Mouse (Mus musculus) urinary bladder, postnatal 10 days (tissue): ENCODE data around the gene Cdk5r2.

Experiments
- DNase-seq: peaks from one replicate; pipeline ENCODE4 v3.0.0; 2022; ENCODE audit warnings: low spot score

Gene Cdk5r2

GRCm38 (mm10) chr1:74851001-74851775 lies 3.5 kb upstream of the Cdk5r2 start:
- no peak for DNase-seq

GRCm38 (mm10) chr1:74855156-74855555 lies 422 bp downstream of the Cdk5r2 start:
- no peak for DNase-seq

DNA sequence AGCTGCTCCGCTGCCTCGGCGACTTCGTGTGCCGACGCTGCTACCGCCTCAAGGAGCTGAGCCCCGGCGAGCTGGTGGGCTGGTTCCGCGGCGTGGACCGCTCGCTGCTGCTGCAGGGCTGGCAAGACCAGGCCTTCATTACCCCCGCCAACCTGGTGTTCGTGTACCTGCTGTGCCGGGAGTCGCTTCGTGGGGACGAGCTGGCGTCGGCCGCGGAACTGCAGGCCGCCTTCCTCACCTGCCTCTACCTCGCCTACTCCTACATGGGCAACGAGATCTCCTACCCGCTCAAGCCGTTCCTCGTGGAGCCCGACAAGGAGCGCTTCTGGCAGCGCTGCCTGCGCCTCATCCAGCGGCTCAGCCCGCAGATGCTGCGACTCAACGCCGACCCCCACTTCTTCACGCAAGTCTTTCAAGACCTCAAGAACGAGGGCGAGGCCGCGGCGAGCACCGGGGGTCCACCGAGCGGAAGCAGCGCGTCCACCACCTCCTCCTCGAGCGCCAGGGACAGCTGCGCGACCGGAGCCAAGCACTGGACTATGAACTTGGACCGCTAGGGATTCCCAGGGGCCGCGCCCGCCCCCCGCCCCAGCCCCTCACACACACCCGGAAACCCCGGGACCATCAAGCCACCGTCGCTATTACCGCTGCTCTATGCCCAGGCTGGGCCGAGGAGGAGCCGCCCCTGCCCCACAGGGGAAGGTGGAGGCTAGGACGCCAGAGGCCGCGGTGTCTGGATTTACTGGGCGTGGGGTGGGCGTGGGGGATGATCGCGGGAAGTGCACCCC lies 1.1 kb downstream of the Cdk5r2 start:
- DNase-seq: no peak

DNA sequence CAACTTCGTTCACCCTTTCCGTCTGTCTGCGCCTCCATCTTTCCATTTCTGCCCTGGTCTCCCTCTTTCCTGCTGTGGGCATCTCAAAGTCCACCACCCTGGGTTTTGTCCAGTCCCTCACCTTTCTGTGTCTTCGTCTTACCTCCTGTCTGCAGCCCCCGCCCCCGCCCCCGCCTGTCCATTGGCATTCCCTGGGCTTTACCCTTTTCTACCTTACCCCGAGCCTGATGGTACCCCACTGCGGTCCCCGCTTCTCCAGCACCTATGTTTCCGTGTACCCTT lies 1.6 kb downstream of the Cdk5r2 start:
- DNase-seq: no peak

DNA sequence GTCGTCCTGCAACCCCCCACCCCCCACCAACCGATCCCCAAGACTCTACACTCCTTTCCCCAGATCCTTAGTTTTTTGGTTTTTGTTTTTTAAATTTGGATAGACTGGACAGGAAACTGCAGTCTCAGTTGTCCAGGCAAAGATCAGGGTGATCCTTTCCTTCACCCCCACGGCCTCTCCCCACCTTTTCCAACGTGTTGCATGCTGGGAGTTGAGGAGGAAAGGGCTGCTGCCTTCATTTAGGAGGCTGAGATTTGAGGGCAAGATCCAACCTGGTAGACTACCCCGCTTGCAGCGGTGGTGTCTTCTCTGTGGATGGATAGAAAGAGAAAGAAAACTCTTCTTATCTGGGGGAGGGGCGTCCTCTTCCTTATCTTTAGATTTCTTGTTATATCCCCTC lies 2.1 kb downstream of the Cdk5r2 start:
- DNase-seq: no peak

DNA sequence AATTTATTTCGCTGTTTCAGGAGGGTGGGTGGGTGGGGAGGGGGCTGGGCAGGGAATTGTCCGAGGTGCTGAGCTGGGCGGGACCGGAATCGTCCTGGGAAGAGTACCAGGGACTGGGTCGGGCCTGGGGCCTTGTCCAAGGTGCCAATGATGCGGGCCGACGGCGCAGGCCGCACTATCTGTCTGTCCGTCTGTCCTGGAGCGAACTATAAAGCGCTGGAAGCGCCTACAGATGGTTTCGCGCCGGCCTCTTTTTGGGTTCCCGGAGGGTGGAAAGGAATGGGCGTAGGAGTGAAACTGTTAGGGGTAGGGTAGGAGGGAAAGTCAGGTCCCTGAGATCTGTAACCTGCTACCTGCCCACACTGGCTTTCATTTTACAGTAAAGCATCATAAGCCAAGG lies 2.5 kb downstream of the Cdk5r2 start:
- no peak for DNase-seq

DNA sequence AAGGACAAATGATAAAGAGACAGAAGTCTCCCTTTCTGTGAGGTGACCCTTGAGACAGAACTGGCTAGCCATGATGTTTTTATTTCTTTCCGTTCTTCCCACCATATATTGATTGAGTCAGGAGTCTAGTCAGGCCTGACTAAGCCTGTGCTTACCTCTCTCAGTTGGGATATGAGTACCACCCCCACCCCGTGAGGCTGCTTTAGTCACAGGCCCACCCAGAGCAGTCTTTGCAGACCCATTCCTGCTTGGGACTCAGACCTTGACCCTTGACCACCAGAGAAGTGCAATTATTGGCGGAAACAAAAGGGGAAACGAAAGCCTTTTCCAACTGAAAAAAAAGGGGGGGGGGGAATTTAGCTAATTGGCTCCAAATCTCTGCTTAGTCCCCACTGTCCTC lies 2.9 kb downstream of the Cdk5r2 start:
- DNase-seq: no peak

GRCm38 (mm10) chr1:74858171-74858719 lies 3.5 kb downstream of the Cdk5r2 start:
- no peak for DNase-seq

- DNase-seq: no peak
Observed at GRCm38 (mm10) chr1:74858805-74859204, 4.1 kb downstream of the Cdk5r2 start.

DNA sequence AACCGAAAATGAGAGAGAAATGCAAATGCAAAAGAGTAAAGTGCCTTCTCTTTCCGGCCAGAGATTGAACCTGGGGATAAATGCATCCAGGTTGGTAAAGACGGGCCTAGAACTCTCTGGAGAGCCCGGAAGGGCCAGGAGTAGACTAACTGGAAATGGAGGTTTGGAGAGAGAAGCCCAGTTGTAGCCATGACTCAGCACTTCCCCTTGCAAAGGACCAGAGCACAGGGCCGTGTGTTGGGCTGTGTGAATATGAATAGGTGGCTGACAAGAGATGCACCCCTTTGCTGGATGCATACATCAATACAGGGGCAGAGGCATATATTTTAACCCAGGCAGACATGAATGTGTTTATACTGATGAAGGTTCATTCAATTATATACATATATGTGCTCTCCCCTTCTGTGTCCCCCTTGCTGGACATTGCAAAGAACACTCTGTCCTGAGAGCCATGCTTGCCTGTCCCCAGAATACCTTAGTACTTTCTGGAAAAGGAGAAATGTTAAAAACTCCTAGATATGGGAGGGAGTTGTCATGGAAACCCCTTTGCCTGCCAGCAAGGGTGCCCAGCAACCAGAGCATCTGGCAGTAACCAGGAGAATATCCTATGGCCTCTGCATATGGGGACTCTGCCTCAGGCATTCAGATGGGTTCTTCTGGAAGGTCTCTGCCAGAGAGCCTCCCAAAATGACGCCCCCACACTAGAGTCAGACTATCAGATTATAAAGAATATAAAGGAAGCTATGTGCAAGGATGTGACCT lies 4.7 kb downstream of the Cdk5r2 start:
- DNase-seq: no peak

- no peak for DNase-seq
Observed at GRCm38 (mm10) chr1:74861783-74862182, 7.0 kb downstream of the Cdk5r2 start.

DNA sequence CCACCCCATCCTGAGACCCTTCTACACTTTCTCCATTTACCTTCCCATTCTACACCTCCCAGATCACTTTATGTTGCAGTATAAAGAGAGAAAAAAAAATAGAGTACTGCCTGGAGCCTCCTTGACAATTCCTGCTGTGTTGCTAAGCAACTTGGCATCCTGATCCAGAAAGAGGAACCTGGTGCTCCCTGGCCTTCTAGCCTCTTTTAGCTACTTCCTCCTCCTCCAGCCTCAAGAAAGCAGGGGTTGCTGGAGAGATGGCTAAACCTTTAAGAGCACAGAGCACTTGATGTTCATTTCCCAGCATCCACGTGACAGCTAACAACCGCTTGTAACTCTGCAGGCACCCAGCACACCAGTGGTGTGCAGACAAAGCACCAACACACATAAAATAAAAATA lies 17.5 kb downstream of the Cdk5r2 start:
- no peak for DNase-seq

DNA sequence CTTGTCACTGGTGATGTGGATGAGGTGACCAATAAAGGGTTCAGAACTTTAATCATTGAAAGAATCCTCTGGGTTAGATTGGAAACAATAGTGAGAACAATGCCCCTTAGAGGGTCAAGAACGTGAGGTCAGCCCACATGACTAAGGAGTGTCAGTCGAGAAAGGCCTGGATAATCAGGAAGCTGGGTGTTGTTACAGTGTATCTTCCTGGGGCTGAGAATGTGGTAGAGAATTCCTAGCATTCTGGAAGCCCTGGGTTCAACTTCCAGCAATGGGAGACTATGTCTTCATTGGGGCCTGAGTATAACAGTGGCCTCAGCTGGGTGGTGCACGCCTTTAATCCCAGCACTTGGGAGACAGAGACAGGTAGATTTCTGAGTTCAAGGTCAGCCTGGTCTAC lies 22.5 kb downstream of the Cdk5r2 start:
- DNase-seq: no peak

DNA sequence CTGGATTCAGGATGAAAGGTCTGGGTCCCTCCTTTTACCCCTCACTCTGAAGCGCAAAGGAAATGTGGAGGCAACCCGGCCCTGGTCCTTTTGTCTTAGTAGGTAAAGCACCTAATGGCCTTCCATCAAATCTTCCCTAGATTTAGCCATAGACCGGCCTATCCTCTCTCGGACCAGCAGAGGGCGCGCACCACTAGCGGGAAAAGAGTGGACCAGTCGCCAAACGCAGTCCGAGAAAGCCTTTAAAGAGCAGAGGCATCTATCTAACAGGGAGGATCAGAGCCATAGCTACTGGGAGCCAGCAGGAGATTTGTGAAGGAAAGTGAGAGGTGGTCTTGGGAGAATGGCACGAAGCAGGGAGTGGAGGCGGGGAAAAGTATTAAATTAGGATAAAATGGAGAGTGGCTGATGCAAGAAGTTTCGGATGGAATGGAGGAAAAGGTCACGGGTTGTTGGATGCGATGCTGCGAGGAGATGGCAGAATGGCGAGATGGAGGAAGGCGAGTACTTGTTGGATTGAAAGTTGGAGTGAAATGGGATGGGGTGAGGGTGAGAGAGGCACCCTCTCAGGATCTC lies 26.1 kb downstream of the Cdk5r2 start:
- no peak for DNase-seq

DNA sequence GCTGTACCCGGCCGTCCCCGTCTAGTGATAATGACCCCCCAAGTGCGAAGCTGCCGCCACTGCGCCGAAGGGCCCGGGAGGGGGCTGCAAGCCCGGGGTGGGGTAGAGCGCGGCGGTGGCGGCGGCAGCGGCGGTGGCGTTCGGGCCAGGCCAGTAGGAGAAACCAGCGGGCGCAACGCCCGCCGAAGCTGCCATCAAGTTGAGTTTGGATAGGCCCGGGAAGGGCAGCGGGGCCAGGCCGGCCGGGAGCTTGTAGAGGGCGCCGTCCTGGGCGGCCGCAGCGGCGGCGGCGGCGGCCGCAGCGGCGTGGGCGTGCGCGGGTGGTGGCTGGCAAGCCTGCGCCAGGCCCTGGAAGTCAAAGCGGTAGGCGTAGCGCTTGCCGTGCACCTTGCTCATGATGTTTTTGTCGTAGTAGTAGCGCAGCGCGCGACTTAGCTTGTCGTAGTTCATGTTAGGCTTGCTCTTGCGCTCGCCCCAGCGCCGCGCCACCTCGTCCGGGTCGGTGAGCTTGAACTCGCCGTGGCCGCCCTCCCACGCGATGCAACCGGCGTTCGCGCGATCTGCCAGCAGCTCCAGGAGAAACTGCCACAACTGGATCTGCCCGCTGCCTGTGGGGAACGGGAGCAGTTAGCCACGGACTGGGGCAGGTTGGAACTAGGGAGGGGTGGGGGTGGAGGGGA lies 27.5 kb downstream of the Cdk5r2 start:
- DNase-seq: no peak

GRCm38 (mm10) chr1:74882828-74883227 lies 28.1 kb downstream of the Cdk5r2 start:
- no peak for DNase-seq

DNA sequence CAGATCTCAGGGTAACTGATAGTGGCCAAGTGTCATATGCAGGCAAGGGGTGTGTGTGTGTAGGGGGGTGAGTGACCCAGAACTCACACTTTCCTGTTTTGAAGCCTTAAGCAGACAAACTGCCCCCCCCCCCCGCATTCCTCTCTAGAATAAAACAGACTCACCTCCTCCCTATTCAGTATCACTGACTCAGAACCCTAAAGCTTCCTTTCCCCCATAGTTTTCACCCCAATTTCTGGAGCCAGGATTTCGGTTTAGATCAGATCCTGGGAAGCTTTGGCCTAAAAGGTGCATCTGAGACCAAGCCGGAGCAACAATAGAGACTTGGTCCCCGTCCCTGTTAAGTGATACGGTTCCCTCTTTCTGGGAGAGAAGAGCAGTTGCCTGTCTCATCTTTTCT lies 28.7 kb downstream of the Cdk5r2 start:
- no peak for DNase-seq

DNA sequence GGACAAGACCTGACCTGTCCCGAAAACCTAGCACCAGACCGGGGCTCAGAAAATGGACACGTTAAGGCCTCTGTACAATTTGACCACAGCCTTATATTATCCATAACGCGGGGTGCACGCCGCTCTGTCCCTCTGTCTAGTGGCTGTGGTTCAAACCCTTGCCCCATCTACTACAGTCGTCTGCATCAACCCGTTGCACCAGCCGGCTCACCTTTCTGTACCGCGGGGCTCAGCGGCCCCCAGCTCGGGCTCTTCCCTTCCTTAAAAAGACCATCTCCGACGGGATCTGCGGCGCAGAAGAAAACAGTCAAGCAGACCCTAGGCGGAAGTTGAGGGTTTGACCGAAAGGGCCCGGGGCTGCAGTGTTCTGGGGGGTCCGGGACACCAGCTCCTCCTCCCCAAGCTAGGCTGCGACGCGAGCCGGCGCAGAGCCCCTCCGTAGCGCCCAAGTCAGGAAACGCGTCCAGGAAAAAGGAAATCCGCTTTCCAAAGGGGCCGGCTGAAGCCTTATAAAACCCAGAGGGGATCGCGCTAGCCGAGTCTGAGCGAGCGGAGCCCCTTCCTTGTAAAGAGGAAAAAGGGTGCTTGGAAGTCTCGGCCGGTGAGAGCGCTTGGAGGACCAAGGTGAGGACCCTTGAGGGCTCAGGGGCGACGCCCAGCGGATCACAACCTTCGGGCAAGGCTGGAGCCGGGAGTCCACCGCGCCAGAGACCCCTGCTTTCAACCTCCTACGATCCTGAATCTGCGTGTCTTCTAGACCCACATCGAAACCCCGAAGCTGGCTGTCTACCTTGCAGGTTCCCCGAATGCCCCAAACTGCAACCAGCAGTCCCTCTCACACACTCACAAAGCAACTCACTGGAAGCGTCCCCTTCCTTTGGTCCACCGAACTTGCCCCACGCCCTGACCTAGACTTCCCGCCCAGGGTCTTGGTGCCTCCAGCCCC lies 29.7 kb downstream of the Cdk5r2 start:
- DNase-seq: no peak

DNA sequence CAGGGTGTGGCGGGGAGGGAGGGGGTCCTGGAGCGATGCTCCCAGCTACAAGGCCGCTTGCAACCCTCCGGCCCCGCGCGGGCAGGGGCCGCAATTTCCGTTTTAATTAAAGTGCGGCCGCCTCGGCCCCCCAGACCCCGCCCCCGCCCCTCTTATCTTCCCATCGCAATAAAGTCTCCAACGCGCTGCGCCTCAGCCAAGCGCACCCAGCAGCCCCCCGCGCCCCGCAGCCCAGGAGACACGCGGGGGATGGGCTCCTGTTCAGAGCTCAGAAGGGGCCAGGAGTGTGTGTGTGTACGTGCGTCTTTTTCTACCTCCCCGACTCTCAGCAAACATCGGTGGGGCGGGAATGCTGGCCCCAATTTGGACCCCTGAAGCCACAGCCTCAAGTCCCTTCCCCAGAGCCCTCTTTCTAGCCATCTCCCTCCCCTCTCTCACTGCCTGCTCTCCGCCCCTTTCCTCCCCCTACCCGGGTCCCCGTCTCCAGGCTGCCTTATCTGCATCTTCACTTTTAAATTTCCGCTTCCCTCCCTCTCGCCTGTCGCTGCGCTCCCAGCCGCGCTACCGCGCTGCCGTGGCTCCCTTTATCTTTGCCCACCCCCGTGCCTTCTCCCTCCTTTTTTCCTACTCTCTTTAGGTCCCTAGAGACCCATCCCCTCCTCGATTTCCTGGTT lies 30.8 kb downstream of the Cdk5r2 start, which contains the start of gene Fev:
Fev (minus strand) TSS at position 51 of the 674 bp plus-strand sequence.
- DNase-seq: no peak

DNA sequence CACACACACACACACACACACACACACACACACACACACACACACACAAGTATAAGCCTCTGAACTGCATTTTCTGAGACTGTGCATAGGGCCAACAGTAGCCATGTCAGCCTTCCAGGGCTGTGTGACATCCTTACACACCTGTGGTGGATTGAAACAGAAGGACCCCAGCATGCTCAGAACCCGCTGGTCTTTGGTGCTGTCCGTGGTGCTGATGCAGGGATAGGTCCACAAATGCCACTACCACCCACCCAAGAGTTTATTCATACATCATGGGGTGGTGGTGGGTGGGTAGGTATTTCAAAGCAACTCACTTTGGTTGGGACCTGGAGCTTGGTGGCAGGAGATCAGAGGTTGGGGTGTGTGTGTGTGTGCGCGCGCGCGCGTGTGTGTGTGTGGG lies 36.8 kb downstream of the Cdk5r2 start:
- no peak for DNase-seq
